Mouse (Mus musculus) liver, embryonic 15.5 days (tissue): Measurements from ENCODE around the gene Thsd4. TPM values are rescaled to one million over a fixed set of nuclear protein-coding genes. Genes with fewer than 3 reads are reported as not detected.

Experiments
- ATAC-seq: fragments of 200-750 bp; cut with Nextera tagmentation; 2 replicates; pipeline ENCODE4 v1.8.0; 2017; ENCODE audit warnings: moderate number of reproducible peaks, mild to moderate bottlenecking, moderate library complexity; ENCODE audit not compliant: insufficient read depth
- H3K27ac ChIP-seq: fragments of 300-500 bp; sonication (generic); replicated peaks from 2 replicates; pipeline ENCODE4 v1.5.1; 2015; ENCODE audit warnings: mild to moderate bottlenecking, inconsistent platforms
- H3K27me3 ChIP-seq: fragments of 300-500 bp; sonication (generic); 2 replicates; pipeline ENCODE4 v1.6.1; 2015; ENCODE audit warnings: mild to moderate bottlenecking, inconsistent platforms
- H3K36me3 ChIP-seq: fragments of 300-500 bp; sonication (generic); replicated peaks from 2 replicates; pipeline ENCODE4 v1.6.1; 2015; ENCODE audit warnings: moderate library complexity, mild to moderate bottlenecking, inconsistent platforms
- H3K4me1 ChIP-seq: fragments of 300-500 bp; sonication (generic); replicated peaks from 2 replicates; pipeline ENCODE4 v1.6.1; 2015; ENCODE audit warnings: inconsistent platforms
- H3K4me2 ChIP-seq: fragments of 300-500 bp; sonication (generic); 2 replicates; pipeline ENCODE4 v1.6.1; 2015; ENCODE audit warnings: moderate library complexity, mild to moderate bottlenecking, inconsistent platforms
- H3K4me3 ChIP-seq: fragments of 300-500 bp; sonication (generic); replicated peaks from 2 replicates; pipeline ENCODE4 v1.5.1; 2015; ENCODE audit warnings: mild to moderate bottlenecking, inconsistent platforms
- H3K9ac ChIP-seq: fragments of 300-500 bp; sonication (generic); 2 replicates; pipeline ENCODE4 v1.6.1; 2015; ENCODE audit warnings: moderate library complexity, mild to moderate bottlenecking, inconsistent platforms
- H3K9me3 ChIP-seq: fragments of 300-500 bp; sonication (generic); replicated peaks from 2 replicates; pipeline ENCODE4 v1.6.1; 2016; ENCODE audit warnings: inconsistent platforms
- WGBS: fragments of 180-500 bp; shearing (Covaris S2); methylation state at CpG from one replicate; pipeline ENCODE4 v1.1.7; 2015; ENCODE audit warnings: mixed read lengths; ENCODE audit not compliant: insufficient replicate concordance; 5-methylcytosine and 5-hydroxymethylcytosine counted together
- polyA plus RNA-seq: library from polyadenylated mRNA; unstranded; fragments of >200 nt; fragmentation: Nextera tagmentation; extraction: Ambion mirVana; gene quantifications from 2 replicates; pipeline ENCODE4 v1.2.1, GENCODE M21; 2015

The Thsd4 gene
- polyA plus RNA-seq, 1 experiment from 2014 or later = 0.73 TPM

DNA sequence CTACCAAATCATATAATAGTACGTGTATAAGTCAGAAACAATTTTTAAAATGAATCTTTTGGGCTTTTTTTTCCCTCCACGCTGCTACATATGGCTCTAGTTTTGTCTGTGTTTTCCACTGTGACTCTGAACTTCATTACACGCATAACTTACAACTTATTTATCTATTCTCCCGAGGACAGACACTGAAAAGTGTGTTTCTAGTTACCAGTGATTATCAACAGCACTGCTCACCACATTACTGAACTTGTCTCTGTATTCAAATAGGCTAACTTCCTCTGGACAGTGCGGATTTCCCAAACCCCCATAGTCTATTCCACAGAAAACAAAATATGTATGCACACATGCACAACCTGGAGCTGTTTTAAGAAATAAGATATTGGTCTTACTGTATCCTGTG lies 411.6 kb downstream of the Thsd4 start:
- no peak for ATAC-seq
- Histone ChIP-seq H3K9me3 (no peaks in the 10 kb centered on the region), H3K27me3 (no peaks in the 10 kb centered on the region), H3K4me3 (no peak overlapping the region), H3K36me3 (no peaks in the 10 kb centered on the region), H3K9ac (no peak overlapping the region), H3K4me1 (no peaks in the 10 kb centered on the region), H3K27ac (no peak overlapping the region), H3K4me2 (no peak overlapping the region)
- WGBS = 54% methylated on average over 5 of the region's 5 CpGs

DNA sequence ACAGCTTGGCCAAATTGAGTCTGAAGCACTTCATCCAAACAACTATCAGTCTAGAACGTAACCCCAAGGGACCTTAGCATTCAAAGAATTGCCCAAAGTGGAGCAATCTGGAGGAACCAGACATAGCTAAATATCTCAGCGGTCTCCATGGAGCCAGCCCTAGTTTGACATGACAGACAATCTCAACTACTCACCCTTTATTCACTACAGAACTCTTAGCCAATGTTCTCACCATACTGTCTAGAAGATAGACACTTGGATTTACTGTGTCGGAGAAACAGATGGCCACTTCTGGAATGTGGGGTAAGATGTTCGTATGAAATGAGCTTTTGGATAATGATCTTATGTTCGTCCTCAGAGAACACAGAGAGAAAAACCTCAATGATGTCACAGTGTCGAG lies 415.2 kb downstream of the Thsd4 start:
- Histone ChIP-seq H3K4me3 (no peak overlapping the region), H3K36me3 (no peaks in the 10 kb centered on the region), H3K9ac (no peak overlapping the region), H3K9me3 (no peaks in the 10 kb centered on the region), H3K4me2 (no peak overlapping the region), H3K27me3 (no peaks in the 10 kb centered on the region), H3K4me1 (no peaks in the 10 kb centered on the region), H3K27ac (no peak overlapping the region)
- ATAC-seq = no peak
- 60% methylated on average over 6 of the region's 6 CpGs for WGBS

- no peak overlapping the region for H3K27ac ChIP-seq
- H3K36me3 ChIP-seq = no peaks in the 10 kb centered on the region
- H3K9ac ChIP-seq = no peak overlapping the region
- no peaks in the 10 kb centered on the region for H3K4me1 ChIP-seq
- no peak for ATAC-seq
- H3K4me3 ChIP-seq = no peak overlapping the region
- no peaks in the 10 kb centered on the region for H3K9me3 ChIP-seq
- WGBS = 39% methylated on average over 1 of the region's 1 CpGs
- no peaks in the 10 kb centered on the region for H3K27me3 ChIP-seq
- no peak overlapping the region for H3K4me2 ChIP-seq
Observed at GRCm38 (mm10) chr9:60106106-60106505, 415.7 kb downstream of the Thsd4 start.

DNA sequence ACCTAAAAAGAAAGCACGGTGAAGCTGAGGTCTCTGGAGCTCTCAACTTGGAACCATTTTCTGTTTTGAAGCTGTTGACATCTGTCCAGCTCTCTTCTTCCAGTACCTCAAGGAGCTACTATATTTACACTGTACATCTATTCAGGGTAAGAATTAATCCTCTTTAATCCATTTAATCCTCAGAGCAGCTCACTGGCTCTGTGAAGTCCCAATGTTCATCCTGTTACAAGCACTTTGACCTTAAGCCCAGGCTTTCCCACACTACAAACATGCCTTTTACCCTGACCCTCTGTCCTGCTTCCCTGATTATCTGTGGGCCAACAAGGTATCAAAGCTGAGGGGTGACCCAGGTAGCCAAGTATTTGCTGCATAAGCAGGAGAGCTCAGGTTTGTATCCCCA lies 427.6 kb downstream of the Thsd4 start:
- no peak for ATAC-seq
- Histone ChIP-seq H3K27ac (no peak overlapping the region), H3K9ac (no peak overlapping the region), H3K4me1 (no peaks in the 10 kb centered on the region), H3K4me2 (no peak overlapping the region), H3K9me3 (no peaks in the 10 kb centered on the region), H3K4me3 (no peak overlapping the region), H3K36me3 (no peaks in the 10 kb centered on the region), H3K27me3 (no peaks in the 10 kb centered on the region)
- 63% methylated on average over 1 of the region's 1 CpGs for WGBS

DNA sequence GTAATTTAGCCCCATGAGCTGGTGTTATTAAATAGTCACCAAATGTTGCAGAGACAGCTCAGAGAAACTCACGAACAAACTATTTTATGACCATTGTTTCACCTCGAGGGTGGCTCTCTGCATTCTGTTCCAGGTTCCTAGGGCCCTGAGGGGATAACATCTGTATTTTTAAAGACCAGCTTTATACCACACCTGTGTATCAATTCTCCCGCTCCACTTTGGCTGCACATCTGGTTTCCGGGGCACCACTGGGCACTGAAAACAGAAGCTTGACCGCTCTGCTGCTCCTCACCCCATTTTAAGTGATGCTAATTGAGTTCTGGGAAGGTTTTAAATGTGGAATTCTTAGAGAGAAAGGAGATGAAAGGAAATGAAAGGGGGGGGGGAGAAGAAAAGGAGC lies 429.4 kb downstream of the Thsd4 start:
- Histone ChIP-seq H3K9ac (no peak overlapping the region), H3K36me3 (no peaks in the 10 kb centered on the region), H3K9me3 (no peaks in the 10 kb centered on the region), H3K27ac (no peak overlapping the region), H3K4me3 (no peak overlapping the region), H3K4me2 (no peak overlapping the region), H3K4me1 (no peaks in the 10 kb centered on the region), H3K27me3 (no peaks in the 10 kb centered on the region)
- 63% methylated on average over 5 of the region's 5 CpGs for WGBS
- ATAC-seq = no peak

DNA sequence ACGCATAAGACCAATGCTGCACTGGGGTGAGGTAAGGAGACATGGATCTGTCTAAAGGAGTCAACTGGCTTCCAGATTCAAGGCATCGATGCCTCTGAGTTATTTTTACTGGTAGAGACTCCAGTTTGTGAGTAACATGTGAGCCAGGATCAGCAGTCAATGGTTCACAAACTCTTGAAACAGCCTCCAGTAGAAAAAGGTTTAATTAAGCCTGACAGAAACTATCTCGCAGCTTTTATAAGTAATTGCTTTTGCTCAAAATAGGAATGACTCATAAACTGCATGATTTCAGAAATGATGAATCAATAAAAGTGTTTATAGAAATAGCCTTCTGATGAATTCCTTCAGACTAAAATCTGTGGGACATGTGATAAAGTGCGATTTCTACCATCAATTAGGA lies 432.4 kb downstream of the Thsd4 start:
- ATAC-seq = no peak
- Histone ChIP-seq H3K9me3 (no peaks in the 10 kb centered on the region), H3K27ac (no peak overlapping the region), H3K36me3 (no peaks in the 10 kb centered on the region), H3K27me3 (no peaks in the 10 kb centered on the region), H3K4me2 (no peak overlapping the region), H3K4me3 (no peak overlapping the region), H3K4me1 (no peaks in the 10 kb centered on the region), H3K9ac (no peak overlapping the region)
- WGBS = 71% methylated on average over 4 of the region's 4 CpGs

- Histone ChIP-seq H3K27me3 (no peaks in the 10 kb centered on the region), H3K9ac (no peak overlapping the region), H3K4me1 (no peaks in the 10 kb centered on the region), H3K27ac (no peak overlapping the region), H3K36me3 (no peaks in the 10 kb centered on the region), H3K9me3 (no peaks in the 10 kb centered on the region), H3K4me2 (no peak overlapping the region), H3K4me3 (no peak overlapping the region)
- no peak for ATAC-seq
- 34% methylated on average over 5 of the region's 5 CpGs for WGBS
Observed at GRCm38 (mm10) chr9:60088101-60088500, 433.7 kb downstream of the Thsd4 start.

- Histone ChIP-seq H3K27ac (no peak overlapping the region), H3K4me1 (no peaks in the 10 kb centered on the region), H3K36me3 (no peaks in the 10 kb centered on the region), H3K9ac (no peak overlapping the region), H3K9me3 (no peaks in the 10 kb centered on the region), H3K4me2 (no peak overlapping the region), H3K4me3 (no peak overlapping the region), H3K27me3 (no peaks in the 10 kb centered on the region)
- ATAC-seq = no peak
- WGBS = 37% methylated on average over 5 of the region's 5 CpGs
Observed at GRCm38 (mm10) chr9:60082107-60082581, 439.7 kb downstream of the Thsd4 start.

- WGBS = 36% methylated on average over 1 of the region's 1 CpGs
- Histone ChIP-seq H3K4me1 (no peaks in the 10 kb centered on the region), H3K9me3 (no peaks in the 10 kb centered on the region), H3K36me3 (no peaks in the 10 kb centered on the region), H3K9ac (no peak overlapping the region), H3K4me2 (no peak overlapping the region), H3K27ac (no peak overlapping the region), H3K27me3 (no peaks in the 10 kb centered on the region), H3K4me3 (no peak overlapping the region)
- no peak for ATAC-seq
Observed at GRCm38 (mm10) chr9:60077761-60078160, 444.1 kb downstream of the Thsd4 start.

- Histone ChIP-seq H3K36me3 (no peaks in the 10 kb centered on the region), H3K4me1 (no peaks in the 10 kb centered on the region), H3K27ac (no peak overlapping the region), H3K9me3 (no peaks in the 10 kb centered on the region), H3K9ac (no peak overlapping the region), H3K4me2 (no peak overlapping the region), H3K27me3 (no peaks in the 10 kb centered on the region), H3K4me3 (no peak overlapping the region)
- ATAC-seq = no peak
- WGBS = 57% methylated on average over 4 of the region's 4 CpGs
Observed at GRCm38 (mm10) chr9:60076396-60076795, 445.4 kb downstream of the Thsd4 start.

GRCm38 (mm10) chr9:60071620-60072263 lies 450.1 kb downstream of the Thsd4 start:
- WGBS = 45% methylated on average over 5 of the region's 5 CpGs
- H3K9me3 ChIP-seq = no peaks in the 10 kb centered on the region
- H3K9ac ChIP-seq = no peak overlapping the region
- no peak overlapping the region for H3K4me2 ChIP-seq
- no peaks in the 10 kb centered on the region for H3K4me1 ChIP-seq
- ATAC-seq = no peak
- no peaks in the 10 kb centered on the region for H3K27me3 ChIP-seq
- no peak overlapping the region for H3K4me3 ChIP-seq
- no peak overlapping the region for H3K27ac ChIP-seq
- H3K36me3 ChIP-seq = no peaks in the 10 kb centered on the region

- no peaks in the 10 kb centered on the region for H3K36me3 ChIP-seq
- WGBS = 77% methylated on average over 8 of the region's 8 CpGs
- H3K4me1 ChIP-seq = no peaks in the 10 kb centered on the region
- no peak overlapping the region for H3K4me3 ChIP-seq
- no peak overlapping the region for H3K9ac ChIP-seq
- no peak overlapping the region for H3K27ac ChIP-seq
- H3K9me3 ChIP-seq = no peaks in the 10 kb centered on the region
- H3K4me2 ChIP-seq = no peak overlapping the region
- H3K27me3 ChIP-seq = no peaks in the 10 kb centered on the region
- ATAC-seq = no peak
Observed at GRCm38 (mm10) chr9:60067241-60067640, 454.6 kb downstream of the Thsd4 start.
